Mouse (Mus musculus): ENCODE measurements around the gene Meis2.

DNA sequence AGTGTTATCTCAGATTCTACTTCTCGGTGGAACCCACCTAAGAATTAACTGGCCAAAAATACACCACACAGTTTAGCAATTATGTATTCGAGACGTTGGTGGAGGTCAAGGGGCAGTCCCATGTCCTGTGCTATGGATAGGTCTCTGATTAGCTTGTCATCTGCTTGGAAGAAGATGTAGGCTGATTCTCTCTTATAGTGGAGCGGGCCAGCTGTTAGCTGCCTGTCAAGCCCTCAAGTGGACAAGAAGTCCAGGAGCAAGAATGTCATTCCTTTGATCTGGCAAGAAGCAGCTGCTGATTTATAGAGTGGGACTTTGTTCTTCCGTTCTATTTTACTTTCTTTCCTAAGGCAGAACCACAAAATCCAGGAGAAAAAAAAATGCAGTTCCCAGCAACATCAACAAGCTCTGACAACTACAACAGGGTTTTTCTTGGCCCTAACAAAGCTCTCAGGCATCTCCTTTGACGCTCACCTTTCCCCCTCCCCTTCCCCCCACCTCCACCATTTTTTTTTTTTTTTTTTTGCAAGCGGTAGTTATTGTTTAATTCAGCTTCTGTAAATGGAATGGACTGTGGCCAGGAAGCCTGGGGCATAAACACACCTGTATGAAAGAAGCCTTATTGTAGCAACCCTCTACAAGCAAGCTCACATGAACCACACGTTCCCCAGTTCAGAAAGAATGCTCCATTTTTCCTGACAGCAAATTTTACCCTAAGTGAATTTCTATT, 189.7 kb downstream of the Meis2 start:
- TF ChIP-seq CTCF (IDR thresholded peaks at IDR 0.05; ENCODE audit: borderline replicate concordance, extremely low read depth, insufficient read depth, insufficient read length) (no peak), POLR2A (IDR thresholded peaks at IDR 0.05; ENCODE audit: borderline replicate concordance, extremely low read depth, insufficient read depth, insufficient read length, poor library complexity, severe bottlenecking) (no peak)
